Mouse (Mus musculus) cortical plate, adult 2 months (tissue): ENCODE measurements around the gene Gm4871.
"Not testable (repeated sequence)": the region's sequence is repeated elsewhere in the genome, so short reads cannot be mapped to it uniquely, and the experiment has no call there.

Experiments
- CTCF ChIP-seq: fragments of 200-500 bp; IDR thresholded peaks from 2 replicates; pipeline ENCODE4 v1.5.1; 2011; ENCODE audit warnings: mild to moderate bottlenecking, control low read depth, low read length; ENCODE audit not compliant: insufficient read depth; ENCODE audit errors: extremely low read depth
- POLR2A ChIP-seq: fragments of 200-500 bp; IDR thresholded peaks from 2 replicates; pipeline ENCODE4 v1.6.1; 2011; ENCODE audit warnings: mild to moderate bottlenecking, low read length, control low read depth; ENCODE audit not compliant: insufficient read depth; ENCODE audit errors: extremely low read depth

GRCm38 (mm10) chr5:145020254-145020653 lies 12.3 kb downstream of the Gm4871 start:
- not testable (repeated sequence) for TF ChIP-seq CTCF, POLR2A
